Mouse (Mus musculus) spleen, adult 2 months (tissue): ENCODE results near the gene BC048679. TPM values are rescaled to one million over a fixed set of nuclear protein-coding genes. Genes with fewer than 3 reads are reported as not detected.

Experiments
- DNase-seq, 2 experiments: peaks; one replicate each; pipeline versions ENCODE4 v3.0.0 to v3.0.0-alpha.2; 2012 to 2021; ENCODE audit warnings: low spot score in 2 of 2, low read depth in 1 of 2
- H3K27ac ChIP-seq: fragments of 200-500 bp; 2 replicates; pipeline ENCODE4 v1.5.1; 2012; ENCODE audit warnings: low read length, inconsistent platforms; ENCODE audit not compliant: insufficient read depth
- H3K27me3 ChIP-seq: fragments of 200-500 bp; 2 replicates; pipeline ENCODE4 v1.6.1; 2012; ENCODE audit warnings: mild to moderate bottlenecking, moderate library complexity, low read length, inconsistent platforms; ENCODE audit not compliant: control insufficient read depth, insufficient read depth
- H3K36me3 ChIP-seq: fragments of 200-500 bp; 2 replicates; pipeline ENCODE4 v1.6.1; 2012; ENCODE audit warnings: mild to moderate bottlenecking, low read length, inconsistent platforms; ENCODE audit not compliant: control insufficient read depth, insufficient read depth
- H3K4me1 ChIP-seq: fragments of 200-500 bp; 2 replicates; pipeline ENCODE4 v1.6.1; 2011; ENCODE audit warnings: inconsistent platforms; ENCODE audit not compliant: control insufficient read depth, insufficient read depth, insufficient read length
- H3K4me3 ChIP-seq: fragments of 200-500 bp; 2 replicates; pipeline ENCODE4 v1.5.1; 2011; ENCODE audit warnings: mild to moderate bottlenecking, inconsistent platforms; ENCODE audit not compliant: insufficient read depth, insufficient read length; ENCODE audit errors: extremely low read depth
- CTCF ChIP-seq: fragments of 200-500 bp; IDR thresholded peaks from 2 replicates; pipeline ENCODE4 v1.5.1; 2011; ENCODE audit warnings: mild to moderate bottlenecking, inconsistent platforms; ENCODE audit not compliant: insufficient read depth, insufficient read length, insufficient replicate concordance; ENCODE audit errors: extremely low read depth
- POLR2A ChIP-seq: fragments of 200-500 bp; IDR thresholded peaks from 2 replicates; pipeline ENCODE4 v1.6.1; 2011; ENCODE audit warnings: low read depth, low read length, inconsistent platforms
- WGBS: fragments of 180-500 bp; shearing (Covaris S2); methylation state at CpG from one replicate; pipeline ENCODE4 v1.1.7; 2018; 5-methylcytosine and 5-hydroxymethylcytosine counted together
- polyA plus RNA-seq: library from polyadenylated mRNA; depleted of rRNA; stranded (reverse); fragments of >200 nt; gene quantifications from 2 replicates; pipeline ENCODE4 v1.2.3, GENCODE M21; 2012

The BC048679 gene
- polyA plus RNA-seq, 1 experiment, result not detected

- no peaks in the 10 kb centered on the region for H3K27me3 ChIP-seq
- DNase-seq, result no peak
- no peaks in the 10 kb centered on the region for H3K36me3 ChIP-seq
- no peak for TF ChIP-seq POLR2A
- TF ChIP-seq CTCF, result no peak
- no peaks in the 10 kb centered on the region for H3K4me1 ChIP-seq
- no peak overlapping the region for H3K27ac ChIP-seq
- WGBS, result 7% methylated on average over 24 of the region's 24 CpGs
- H3K4me3 ChIP-seq, result no peak overlapping the region
These were observed 21.2 kb downstream of the BC048679 start for GRCm38 (mm10) chr7:81476833-81477232.

- Histone ChIP-seq H3K36me3 (no peaks in the 10 kb centered on the region), H3K27me3 (no peaks in the 10 kb centered on the region), H3K4me3 (no peak overlapping the region), H3K4me1 (no peaks in the 10 kb centered on the region), H3K27ac (no peak overlapping the region)
- DNase-seq, result no peak
- 72% methylated on average over 3 of the region's 3 CpGs for WGBS
- TF ChIP-seq CTCF (no peak), POLR2A (no peak)
These were observed 22.9 kb downstream of the BC048679 start for GRCm38 (mm10) chr7:81475221-81475620.

GRCm38 (mm10) chr7:81464906-81465450 is 33.1 kb downstream of the BC048679 start:
- no peaks in the 10 kb centered on the region for H3K36me3 ChIP-seq
- no peaks in the 10 kb centered on the region for H3K4me1 ChIP-seq
- WGBS, result 60% methylated on average over 9 of the region's 9 CpGs
- no peak for DNase-seq
- H3K27me3 ChIP-seq, result no peaks in the 10 kb centered on the region
- H3K4me3 ChIP-seq, result no peak overlapping the region
- TF ChIP-seq CTCF (no peak), POLR2A (no peak)
- H3K27ac ChIP-seq, result no peak overlapping the region

GRCm38 (mm10) chr7:81464116-81464515 is 34.0 kb downstream of the BC048679 start:
- H3K36me3 ChIP-seq, result no peaks in the 10 kb centered on the region
- 1% methylated on average over 4 of the region's 4 CpGs for WGBS
- DNase-seq, result no peak
- H3K27me3 ChIP-seq, result 0 out of 2 replicates have a peak, but pooled peaks cover 1% of the 10 kb centered on the region
- no peak overlapping the region for H3K4me3 ChIP-seq
- no peaks in the 10 kb centered on the region for H3K4me1 ChIP-seq
- TF ChIP-seq CTCF (no peak), POLR2A (no peak)
- H3K27ac ChIP-seq, result no peak overlapping the region

GRCm38 (mm10) chr7:81462815-81463214 is 35.3 kb downstream of the BC048679 start:
- Histone ChIP-seq H3K27ac (no peak overlapping the region), H3K27me3 (0 out of 2 replicates have a peak, but pooled peaks cover 1% of the 10 kb centered on the region), H3K4me3 (no peak overlapping the region), H3K4me1 (no peaks in the 10 kb centered on the region), H3K36me3 (no peaks in the 10 kb centered on the region)
- WGBS, result 82% methylated on average over 3 of the region's 3 CpGs
- DNase-seq, result no peak
- TF ChIP-seq CTCF (no peak), POLR2A (no peak)

GRCm38 (mm10) chr7:81455155-81455651 is 42.9 kb downstream of the BC048679 start, which contains the start of gene Cpeb1:
Gene Cpeb1 (minus strand): TSS chr7:81455465.
- Histone ChIP-seq H3K4me3 (peak within 1 kb of the TSS; percentile 39; the same call in 1 of the 2 replicates), H3K27ac (no peak within 1 kb of the TSS), H3K27me3 (peaks cover 26% of the 10 kb centered on the region), H3K4me1 (peaks cover 12% of the 10 kb centered on the region; the same call in 1 of the 2 replicates), H3K36me3 (no peaks in the 10 kb centered on the region)
- TF ChIP-seq CTCF, result no peak
- no peak for TF ChIP-seq POLR2A
- 7% methylated on average over 28 of the region's 28 CpGs for WGBS
- DNase-seq, result no peak

GRCm38 (mm10) chr7:81454331-81455039 is 43.6 kb downstream of the BC048679 start:
- H3K4me1 ChIP-seq, result peaks cover 12% of the 10 kb centered on the region; the same call in 1 of the 2 replicates
- 2% methylated on average over 84 of the region's 87 CpGs for WGBS
- H3K36me3 ChIP-seq, result no peaks in the 10 kb centered on the region
- H3K27ac ChIP-seq, result no peak overlapping the region
- peak overlapping the region; percentile 39; the same call in 1 of the 2 replicates for H3K4me3 ChIP-seq
- H3K27me3 ChIP-seq, result peaks cover 26% of the 10 kb centered on the region
- TF ChIP-seq POLR2A (no peak), CTCF (no peak)
- DNase-seq, result no peak
